ENCODE assay signal across 16 mouse cellular contexts in the genomic region with DNA sequence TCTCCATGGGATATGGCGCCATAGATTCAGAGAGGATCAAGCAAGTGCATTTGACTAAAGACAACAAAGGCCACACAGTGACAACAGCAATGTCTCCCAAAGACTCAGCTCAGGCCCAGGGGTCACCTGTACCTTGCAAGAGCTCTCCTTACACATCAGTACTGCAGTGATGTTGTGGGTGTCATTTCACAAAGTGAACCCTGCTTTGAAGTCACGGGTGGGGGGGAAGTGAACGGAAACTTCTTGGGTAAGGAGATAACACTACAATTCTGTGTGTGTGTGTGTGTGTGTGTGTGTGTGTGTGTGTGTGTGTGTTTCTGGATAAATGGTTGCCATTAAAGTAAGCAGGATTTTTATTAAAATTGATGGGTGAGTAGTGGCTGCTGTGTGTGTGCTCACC.
"Had no signal": no experiment of that assay in that cellular context is flagged by ENCODE, and none has a peak within 500 bp of the region (broad histone marks: within the 10 kb centered on the region; RNA-seq: fewer than 3 reads in every experiment).

No protein-coding gene starts in this region.

- DNase-seq: lung, adult 18-20 months; lung, embryonic 14.5 days; lung, postnatal 14 days; lung, postnatal 36 days; right cerebral cortex, postnatal 14 days; thymus, adult 2 months; thymus, postnatal 25 days; thymus, postnatal 4 days had no signal

- H3K27me3 ChIP-seq: megakaryocyte, embryonic 14.5 days; midbrain, embryonic 13.5 days; midbrain, embryonic 15.5 days; neural tube, embryonic 12.5 days; stomach, embryonic 15.5 days had no signal

- ATAC-seq: midbrain, embryonic 13.5 days; midbrain, embryonic 15.5 days had no signal

- H3K4me2 ChIP-seq: lung, embryonic 14.5 days; midbrain, embryonic 11.5 days; midbrain, embryonic 13.5 days; midbrain, embryonic 15.5 days; neural tube, embryonic 12.5 days; stomach, embryonic 15.5 days had no signal

- H3K36me3 ChIP-seq: midbrain, embryonic 13.5 days; midbrain, embryonic 15.5 days; neural tube, embryonic 12.5 days; stomach, embryonic 15.5 days had no signal

- H3K9ac ChIP-seq: lung, embryonic 14.5 days; midbrain, embryonic 13.5 days; midbrain, embryonic 15.5 days; neural tube, embryonic 12.5 days; stomach, embryonic 15.5 days had no signal

- H3K4me3 ChIP-seq: megakaryocyte, embryonic 14.5 days; midbrain, embryonic 13.5 days; midbrain, embryonic 15.5 days; neural tube, embryonic 12.5 days; stomach, embryonic 15.5 days had no signal

- H3K27ac ChIP-seq: macrophage; midbrain, embryonic 15.5 days; neural tube, embryonic 12.5 days; stomach, embryonic 15.5 days; stomach, postnatal 0 days had no signal

- H3K9me3 ChIP-seq: megakaryocyte, embryonic 14.5 days; midbrain, embryonic 13.5 days; midbrain, embryonic 15.5 days; neural tube, embryonic 12.5 days; stomach, embryonic 15.5 days had no signal
